ENCODE assay signal across 20 mouse cellular contexts in the genomic region with DNA sequence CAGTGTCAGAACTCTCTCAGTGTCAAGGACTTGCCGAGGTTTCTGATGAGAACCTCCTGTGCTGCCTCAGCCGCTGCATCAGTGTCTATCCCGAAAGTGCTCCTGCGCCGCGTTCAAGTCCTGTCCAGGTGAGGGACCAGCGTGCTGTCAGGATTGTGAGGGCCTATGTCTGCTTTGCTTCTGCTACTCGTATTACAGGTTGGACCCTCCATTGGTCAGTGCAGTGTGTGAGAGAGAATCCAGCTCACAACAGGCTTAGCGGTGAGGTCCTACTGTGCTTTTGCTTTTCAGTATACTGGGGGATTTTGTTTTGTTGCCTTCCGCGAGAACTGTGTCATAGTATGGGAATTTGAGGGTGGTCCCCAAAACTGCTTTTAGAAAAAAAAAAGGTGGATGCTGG. TPM values are rescaled to one million over a fixed set of nuclear protein-coding genes. Genes with fewer than 3 reads are reported as not detected.
DNase-seq lines count a peak whose midpoint lies in the region; ATAC-seq and TF ChIP-seq lines count a peak whose summit lies in the region.
"Had no signal": no experiment of that assay in that cellular context is flagged by ENCODE, and none has a peak within 500 bp of the region (broad histone marks: within the 10 kb centered on the region; RNA-seq: fewer than 3 reads in every experiment).

No protein-coding gene starts in this region.

- H3K4me1 ChIP-seq in hindbrain, embryonic 13.5 days (replicated peaks), result peaks cover 30% of the 10 kb centered on the region
- H3K4me1 ChIP-seq in hindbrain, embryonic 10.5 days (replicated peaks), result peaks cover 21% of the 10 kb centered on the region
- H3K4me1 ChIP-seq in midbrain, embryonic 13.5 days (replicated peaks), result peaks cover 35% of the 10 kb centered on the region
- no peaks in the 10 kb centered on the region for H3K4me1 ChIP-seq in midbrain, postnatal 0 days (ENCODE audit: insufficient read depth, low read length)
- H3K4me1 ChIP-seq in neural tube, embryonic 12.5 days, result peaks cover 26% of the 10 kb centered on the region

- 82% methylated on average over 11 of the region's 11 CpGs for WGBS in hindbrain, embryonic 13.5 days
- 82% methylated on average over 11 of the region's 11 CpGs for WGBS in hindbrain, embryonic 10.5 days
- 78% methylated on average over 11 of the region's 11 CpGs for WGBS in midbrain, embryonic 13.5 days
- 79% methylated on average over 11 of the region's 11 CpGs for WGBS in midbrain, postnatal 0 days
- WGBS in neural tube, embryonic 12.5 days, result 87% methylated on average over 11 of the region's 11 CpGs

- H3K4me2 ChIP-seq in hindbrain, embryonic 13.5 days, result no peak overlapping the region
- no peak overlapping the region for H3K4me2 ChIP-seq in midbrain, embryonic 13.5 days (replicated peaks)
- H3K4me2 ChIP-seq in midbrain, postnatal 0 days (ENCODE audit: low read depth, low read length, poor library complexity, severe bottlenecking), result no peak overlapping the region
- peak overlapping the region; percentile 43 for H3K4me2 ChIP-seq in neural tube, embryonic 12.5 days (replicated peaks)
- H3K4me2 ChIP-seq: heart, embryonic 13.5 days had no signal

- no peak overlapping the region for H3K9ac ChIP-seq in hindbrain, embryonic 13.5 days
- no peak overlapping the region for H3K9ac ChIP-seq in midbrain, embryonic 13.5 days (replicated peaks)
- H3K9ac ChIP-seq in midbrain, postnatal 0 days (replicated peaks; ENCODE audit: low read length, poor library complexity, severe bottlenecking), result no peak overlapping the region
- no peak overlapping the region for H3K9ac ChIP-seq in neural tube, embryonic 12.5 days
- H3K9ac ChIP-seq: embryonic facial prominence, embryonic 13.5 days; forebrain, embryonic 12.5 days; forebrain, embryonic 15.5 days; heart, embryonic 13.5 days had no signal

- peak overlapping the region; percentile 40; the same call in 1 of the 2 replicates for H3K27ac ChIP-seq in hindbrain, embryonic 13.5 days
- H3K27ac ChIP-seq in hindbrain, embryonic 10.5 days, result no peak overlapping the region
- H3K27ac ChIP-seq in midbrain, embryonic 13.5 days, result peak overlapping the region; percentile 89; the same call in 1 of the 2 replicates
- H3K27ac ChIP-seq in midbrain, postnatal 0 days (ENCODE audit: low read depth, low read length), result no peak overlapping the region
- no peak overlapping the region for H3K27ac ChIP-seq in neural tube, embryonic 12.5 days
- H3K27ac ChIP-seq: embryonic facial prominence, embryonic 10.5 days; heart, adult 2 months; heart, embryonic 10.5 days; heart, embryonic 13.5 days had no signal

- H3K4me3 ChIP-seq in hindbrain, embryonic 13.5 days, result no peak overlapping the region
- H3K4me3 ChIP-seq in hindbrain, embryonic 10.5 days, result no peak overlapping the region
- no peak overlapping the region for H3K4me3 ChIP-seq in midbrain, embryonic 13.5 days (replicated peaks)
- H3K4me3 ChIP-seq in midbrain, postnatal 0 days (ENCODE audit: low read depth, low read length), result no peak overlapping the region
- no peak overlapping the region for H3K4me3 ChIP-seq in neural tube, embryonic 12.5 days
- H3K4me3 ChIP-seq: embryonic facial prominence, embryonic 10.5 days; embryonic facial prominence, embryonic 13.5 days; erythroblast, embryonic 14.5 days; forebrain, embryonic 12.5 days; forebrain, embryonic 15.5 days; heart, adult 2 months; heart, embryonic 10.5 days; heart, embryonic 13.5 days had no signal

- intact Hi-C loops in heart, postnatal 14 days (cut with DNase I), result no loop called here

- peak; percentile 72 for DNase-seq in heart, adult 11 months
- DNase-seq in heart, postnatal 14 days, result no peak
- DNase-seq in hindbrain, embryonic 10.5 days (ENCODE audit: low spot score), result no peak
- DNase-seq in midbrain, postnatal 0 days (ENCODE audit: low spot score), result no peak
- DNase-seq in neural tube, embryonic 10.5 days (ENCODE audit: extremely low spot score, low spot score), result no peak
- DNase-seq: adrenal gland, postnatal 25 days; cerebellum, adult 11-12 months; gastrocnemius, postnatal 25 days; heart, adult 2 months had no signal

- H3K27me3 ChIP-seq in hindbrain, embryonic 13.5 days, result no peaks in the 10 kb centered on the region
- no peaks in the 10 kb centered on the region for H3K27me3 ChIP-seq in hindbrain, embryonic 10.5 days (ENCODE audit: insufficient read depth, poor library complexity, severe bottlenecking)
- H3K27me3 ChIP-seq in midbrain, embryonic 13.5 days, result no peaks in the 10 kb centered on the region
- no peaks in the 10 kb centered on the region for H3K27me3 ChIP-seq in midbrain, postnatal 0 days (ENCODE audit: insufficient read depth, low read length)
- no peaks in the 10 kb centered on the region for H3K27me3 ChIP-seq in neural tube, embryonic 12.5 days (replicated peaks)
- H3K27me3 ChIP-seq: embryonic facial prominence, embryonic 13.5 days; forebrain, embryonic 12.5 days; forebrain, embryonic 15.5 days; heart, embryonic 13.5 days had no signal

- no peaks in the 10 kb centered on the region for H3K36me3 ChIP-seq in hindbrain, embryonic 13.5 days
- H3K36me3 ChIP-seq in hindbrain, embryonic 10.5 days, result peaks cover 11% of the 10 kb centered on the region
- peaks cover 2% of the 10 kb centered on the region; the same call in 1 of the 2 replicates for H3K36me3 ChIP-seq in midbrain, embryonic 13.5 days
- no peaks in the 10 kb centered on the region for H3K36me3 ChIP-seq in midbrain, postnatal 0 days (ENCODE audit: insufficient read depth, low read length)
- H3K36me3 ChIP-seq in neural tube, embryonic 12.5 days, result 0 out of 2 replicates have a peak, but pooled peaks cover 3% of the 10 kb centered on the region
- H3K36me3 ChIP-seq: forebrain, embryonic 12.5 days; forebrain, embryonic 15.5 days had no signal

- no peak for TF ChIP-seq CTCF in midbrain, postnatal 0 days (IDR thresholded peaks at IDR 0.05)

- no peaks in the 10 kb centered on the region for H3K9me3 ChIP-seq in hindbrain, embryonic 13.5 days
- H3K9me3 ChIP-seq in hindbrain, embryonic 10.5 days, result no peaks in the 10 kb centered on the region
- H3K9me3 ChIP-seq in midbrain, embryonic 13.5 days, result no peaks in the 10 kb centered on the region
- H3K9me3 ChIP-seq in midbrain, postnatal 0 days (ENCODE audit: low read length), result no peaks in the 10 kb centered on the region
- H3K9me3 ChIP-seq in neural tube, embryonic 12.5 days, result no peaks in the 10 kb centered on the region
- H3K9me3 ChIP-seq: embryonic facial prominence, embryonic 10.5 days; embryonic facial prominence, embryonic 13.5 days; forebrain, embryonic 12.5 days; forebrain, embryonic 15.5 days; heart, embryonic 10.5 days; heart, embryonic 13.5 days had no signal

- ATAC-seq in hindbrain, embryonic 13.5 days (ENCODE audit: low FRiP score), result no peak
- ATAC-seq in midbrain, embryonic 13.5 days, result no peak
- no peak for ATAC-seq in midbrain, postnatal 0 days (ENCODE audit: low FRiP score)
- no peak for ATAC-seq in neural tube, embryonic 12.5 days (ENCODE audit: low FRiP score, low read depth)
- ATAC-seq: activated CD4-positive, CD25-positive, alpha-beta regulatory T cell, adult 4 months had no signal

RNA-seq across cellular contexts. Expression of gene Mrps9, which starts 36.8 kb away (rescaled TPM):
- total RNA-seq in heart, postnatal 14 days (2021), result 10 to 100 TPM; 97.4 to 99.6 TPM
- polyA plus RNA-seq in hindbrain, embryonic 13.5 days (2015; fragmentation: Nextera tagmentation; extraction: Ambion mirVana), result 34.3 and 35.7 TPM in 2 replicates
- 49.6 and 53.8 TPM in 2 replicates for polyA plus RNA-seq in hindbrain, embryonic 10.5 days (2016; fragmentation: Nextera tagmentation; extraction: Ambion mirVana)
- polyA plus RNA-seq in midbrain, embryonic 13.5 days (2015; fragmentation: Nextera tagmentation; extraction: Ambion mirVana), result 40.7 and 42.2 TPM in 2 replicates
- 32.2 and 43.2 TPM in 2 replicates for total RNA-seq in midbrain, postnatal 0 days (2014; rRNA removed)
- 33.2 and 35.8 TPM in 2 replicates for polyA plus RNA-seq in midbrain, postnatal 0 days (2015; fragmentation: Nextera tagmentation; extraction: Ambion mirVana)
- polyA plus RNA-seq in neural tube, embryonic 12.5 days (2016; fragmentation: Nextera tagmentation; extraction: Ambion mirVana), result 40.3 and 41.6 TPM in 2 replicates

Comparison
In these comparisons a context has a peak if more than half of its experiments do, and no peak if none do; other contexts are left out.
1. H3K27ac ChIP-seq: peak in hindbrain, embryonic 13.5 days (single experiment) and midbrain, embryonic 13.5 days (single experiment); none in hindbrain, embryonic 10.5 days (single experiment), midbrain, postnatal 0 days (single experiment) and neural tube, embryonic 12.5 days (single experiment).